Mouse (Mus musculus) yolk sac, embryonic 10.5 days (tissue): ENCODE data around the gene Dlgap5.
"Not testable (repeated sequence)": the region's sequence is repeated elsewhere in the genome, so short reads cannot be mapped to it uniquely, and the experiment has no call there.

Experiments
- DNase-seq: peaks from one replicate; pipeline ENCODE4 v3.0.0-alpha.2; 2017; ENCODE audit warnings: low spot score

Dlgap5 gene

DNA sequence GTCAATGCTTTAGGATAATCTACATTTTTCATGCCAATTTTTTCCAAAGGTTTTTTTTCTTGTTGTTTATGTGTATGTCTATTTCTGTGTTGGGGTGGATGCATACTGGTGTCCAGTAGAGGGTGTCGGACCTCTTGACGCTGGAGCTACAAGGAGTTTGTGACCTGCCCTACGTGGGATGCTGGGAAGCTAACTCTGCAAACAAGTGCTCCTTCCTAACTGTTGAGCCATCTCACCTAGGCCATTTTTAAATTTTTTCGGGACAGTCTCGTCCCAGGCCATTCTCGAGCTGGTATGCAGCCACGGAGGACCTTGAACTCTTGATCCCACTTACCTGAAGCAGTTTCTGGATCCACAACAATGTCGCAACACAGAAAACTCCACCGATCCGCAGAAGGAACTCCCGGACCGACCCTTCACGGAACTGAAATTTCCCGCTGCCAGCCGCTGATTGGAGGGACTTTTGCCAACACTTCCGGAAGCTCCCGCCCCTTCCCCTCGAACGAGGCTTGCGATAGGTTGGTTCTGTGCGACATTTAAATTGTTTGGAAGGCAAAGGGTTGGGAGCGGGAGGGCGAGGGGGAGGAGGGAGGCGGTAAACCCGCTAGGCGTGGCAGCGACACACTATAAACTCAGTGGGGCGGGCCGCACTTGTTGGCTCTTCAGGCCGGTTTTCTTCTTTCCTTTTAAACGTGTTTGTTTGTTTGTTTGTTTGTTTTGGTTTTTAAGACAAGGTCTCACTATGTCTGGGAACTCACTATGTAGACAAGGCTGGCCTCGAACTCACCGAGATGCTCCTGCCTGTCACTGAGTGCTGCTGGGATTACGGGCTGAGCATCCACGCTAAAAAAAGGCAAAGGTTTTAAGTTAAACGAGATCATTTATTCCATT lies at the start of gene Dlgap5:
Gene Dlgap5, minus strand, starts transcription at position 633 of the 891 bp plus-strand sequence.
- peak; percentile 97 for DNase-seq

DNA sequence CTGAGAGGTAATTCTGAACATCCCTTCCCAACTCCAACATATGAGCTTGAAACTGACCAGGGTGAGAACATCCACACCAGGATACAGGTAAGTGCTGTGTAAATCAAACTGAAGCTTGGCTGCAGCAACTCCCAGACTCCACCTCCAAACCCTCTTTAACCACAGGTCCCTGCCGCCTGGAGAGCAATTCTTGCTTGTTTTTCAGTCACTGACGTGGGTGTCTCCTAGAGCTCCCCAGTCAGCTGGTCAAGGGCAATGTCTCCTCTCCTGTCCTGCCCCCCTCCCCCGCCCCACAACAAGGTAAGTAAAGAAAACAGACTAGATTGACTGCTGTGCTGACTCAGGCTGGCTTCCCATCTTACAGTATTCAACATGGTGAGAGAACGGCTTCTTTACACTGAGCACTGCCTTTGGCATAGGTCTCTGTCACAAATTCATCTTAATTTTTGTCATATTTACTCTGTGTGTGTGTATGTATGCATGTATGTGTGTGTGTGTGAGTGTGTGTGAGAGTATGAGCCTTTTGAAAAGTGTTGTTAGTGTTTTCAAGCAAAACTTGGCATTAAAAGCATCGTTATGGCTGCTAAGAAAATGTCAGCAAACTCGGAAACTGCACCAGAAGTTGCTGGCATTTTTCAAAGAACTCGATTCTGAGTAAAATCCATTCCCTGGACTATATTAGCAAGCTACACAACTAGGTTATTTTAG lies 47.4 kb upstream of the Dlgap5 start:
- no peak for DNase-seq

DNA sequence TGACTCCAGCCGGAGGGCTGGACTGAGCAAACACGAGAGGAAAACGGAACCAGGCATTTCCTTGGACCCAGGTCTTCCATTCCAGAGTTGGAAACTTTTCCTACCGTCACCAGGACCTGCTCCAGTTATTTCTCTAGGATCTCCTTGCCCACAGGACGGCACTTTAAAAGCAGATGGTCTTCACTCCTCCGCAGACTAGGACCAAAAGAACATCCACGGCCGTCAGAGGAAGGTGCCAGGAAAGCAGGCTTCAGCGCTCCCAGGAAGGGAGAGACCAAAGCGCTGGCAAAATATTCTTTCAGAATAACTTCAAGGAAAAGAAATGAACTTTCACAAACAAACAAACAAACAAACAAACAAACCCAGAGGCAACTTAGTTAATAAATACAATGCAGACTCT lies 46.2 kb upstream of the Dlgap5 start:
- DNase-seq: no peak

DNA sequence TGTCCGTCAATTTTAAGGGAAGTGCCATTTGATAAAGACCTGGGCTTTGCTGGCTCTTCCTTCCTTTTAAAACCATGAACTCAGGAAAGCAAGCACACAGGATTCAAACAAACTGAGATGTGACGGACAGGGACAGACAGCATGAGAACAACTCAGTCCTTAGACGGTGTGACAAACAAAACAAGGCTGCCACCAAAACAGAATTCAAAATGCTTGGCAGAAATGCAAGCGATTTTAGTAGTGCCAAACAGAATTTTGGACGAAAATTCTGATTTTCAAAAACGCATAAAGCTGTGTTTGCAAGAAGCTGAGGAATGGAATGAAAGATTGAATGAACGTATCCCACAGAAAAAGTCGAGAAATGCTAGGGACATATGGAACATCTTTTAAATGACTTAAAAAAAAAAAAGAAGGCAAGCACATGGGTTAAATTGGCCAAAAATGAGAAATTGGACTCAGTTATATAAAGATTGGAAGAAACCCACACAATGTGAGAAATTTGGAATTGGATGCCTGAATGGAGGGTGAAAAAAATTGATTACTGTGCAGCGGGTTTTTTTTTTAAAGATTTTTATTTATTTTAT lies 44.8 kb upstream of the Dlgap5 start:
- no peak for DNase-seq

DNA sequence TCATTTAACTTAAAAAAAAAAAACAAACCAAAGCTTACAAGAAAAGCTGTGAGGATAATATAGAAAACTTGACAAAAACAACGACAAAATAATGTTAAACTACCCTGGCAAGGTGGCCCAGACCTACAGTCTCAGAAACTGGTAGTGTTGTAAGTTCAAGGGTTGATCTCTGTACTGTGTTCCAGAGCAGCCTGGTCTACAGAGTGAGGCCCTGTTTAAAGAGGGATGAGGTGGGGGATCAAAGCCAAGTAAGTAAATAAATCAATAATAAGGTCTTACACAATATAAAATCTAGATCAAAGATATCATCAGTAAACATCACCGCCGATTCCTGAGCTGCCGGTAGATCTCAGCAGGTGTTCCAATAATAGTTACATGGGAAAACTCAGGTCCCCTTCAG lies 44.2 kb upstream of the Dlgap5 start:
- no peak for DNase-seq

DNA sequence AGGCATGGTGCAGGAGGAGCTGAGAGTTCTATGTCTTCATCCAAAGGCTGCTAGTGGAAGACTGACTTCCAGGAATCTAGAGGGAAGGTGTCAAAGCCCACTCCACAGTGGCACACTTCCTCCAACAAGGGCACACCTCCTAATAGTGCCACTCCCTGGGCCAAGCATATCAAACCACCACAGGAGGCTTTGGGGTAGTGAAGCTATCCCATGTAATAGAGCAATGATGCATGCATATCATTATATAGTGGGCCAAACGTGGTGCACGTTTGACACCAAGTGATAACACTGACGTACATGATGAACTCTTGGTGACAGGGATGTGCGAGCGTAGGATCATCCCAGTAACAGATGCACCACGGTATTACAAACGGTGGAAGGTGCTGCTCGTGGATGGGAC lies 43.8 kb upstream of the Dlgap5 start:
- no peak for DNase-seq

DNA sequence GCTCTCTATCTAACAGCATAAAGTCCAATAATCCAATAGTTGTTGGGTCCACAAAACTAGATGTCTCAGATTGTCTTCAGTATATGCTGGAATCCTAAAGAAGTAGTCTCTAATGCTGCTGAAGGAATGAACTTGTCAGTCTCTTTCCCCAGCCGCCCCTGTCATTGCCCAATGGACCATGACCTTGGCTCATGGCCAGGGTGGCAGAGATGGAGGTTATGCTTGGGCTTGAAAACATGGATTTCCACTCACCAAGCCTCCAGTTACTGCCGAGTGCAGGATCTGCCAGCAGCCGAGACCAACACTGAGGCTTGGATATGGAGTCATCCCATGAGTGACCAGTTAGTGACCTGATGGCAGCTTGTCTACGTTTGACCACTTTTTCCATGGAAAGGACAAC lies 41.3 kb upstream of the Dlgap5 start:
- DNase-seq: no peak

DNA sequence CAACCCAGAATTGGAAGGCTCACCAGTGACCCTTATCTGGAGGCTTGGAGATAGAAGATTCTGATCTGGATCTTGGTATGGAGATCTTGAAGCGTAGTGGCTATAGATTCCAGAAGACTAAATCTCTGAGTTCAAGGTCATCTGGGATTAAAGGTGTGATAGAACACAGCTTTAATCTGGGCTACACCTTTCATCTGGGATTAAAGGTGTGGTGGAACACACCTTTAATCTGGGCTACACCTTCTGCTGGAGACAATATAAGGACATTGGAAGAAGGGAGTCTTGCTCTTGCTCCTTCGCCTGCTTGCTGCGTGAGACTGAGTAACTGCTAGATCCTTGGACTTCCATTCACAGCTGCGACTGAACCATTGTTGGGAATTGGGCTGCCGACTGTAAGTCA lies 31.9 kb upstream of the Dlgap5 start, which contains the start of gene Fbxo34:
Gene Fbxo34, plus strand, starts transcription at position 301 of the 400 bp plus-strand sequence.
- DNase-seq: not testable (repeated sequence)

DNA sequence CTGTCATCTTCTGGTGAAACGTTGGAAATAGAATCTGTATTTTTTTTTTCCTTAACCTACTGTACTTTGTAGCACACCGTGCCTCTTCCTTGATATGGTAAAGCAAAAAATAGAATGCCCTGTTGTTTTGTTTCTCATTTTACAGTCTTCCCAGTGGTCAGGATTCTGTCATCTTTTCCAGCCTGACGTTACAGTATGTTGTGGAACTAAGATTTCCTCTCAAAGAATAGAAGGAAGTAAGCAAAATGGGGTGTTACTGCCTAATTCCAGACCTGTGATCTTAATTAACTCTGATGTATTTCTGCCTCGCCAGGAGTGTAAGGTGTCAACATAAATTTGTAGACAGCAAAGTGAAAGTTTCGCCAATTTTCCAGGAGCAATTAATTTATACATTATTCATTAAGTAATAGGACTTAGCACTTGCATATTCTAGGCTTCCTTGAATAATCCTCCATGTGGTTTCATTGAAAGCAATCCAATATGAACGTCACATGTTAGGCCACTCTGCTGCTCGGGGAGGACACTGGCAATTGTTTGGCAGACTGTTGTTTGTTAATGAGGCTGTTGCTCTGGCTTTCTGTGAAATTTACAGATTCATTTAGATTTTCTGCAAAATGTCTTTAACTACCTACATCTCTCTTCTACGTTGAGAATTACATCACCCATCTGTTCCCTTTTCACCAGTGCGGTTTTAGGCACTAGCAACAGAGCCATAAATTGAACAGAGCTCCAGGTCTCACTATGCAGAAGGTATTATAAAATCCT lies 27.3 kb upstream of the Dlgap5 start:
- no peak for DNase-seq

DNA sequence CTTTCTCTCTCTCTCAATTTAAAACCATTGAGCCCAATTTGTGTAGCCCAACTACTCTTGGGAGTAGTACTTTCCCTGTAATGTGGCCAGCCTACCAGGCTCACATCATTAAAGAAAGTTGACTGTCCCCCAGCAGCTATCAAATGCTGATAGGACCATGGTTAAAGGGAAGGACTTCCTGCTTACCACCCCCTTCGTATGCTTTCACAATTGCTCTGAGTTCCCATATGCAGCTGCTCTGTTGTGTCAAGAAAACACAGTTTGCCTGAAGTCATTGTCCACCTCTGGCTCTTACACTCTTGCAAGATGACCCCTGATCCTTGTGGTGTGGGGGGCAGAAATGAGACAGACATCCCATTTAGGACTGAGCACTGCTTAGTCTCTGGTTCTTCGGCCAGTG lies 26.7 kb upstream of the Dlgap5 start:
- no peak for DNase-seq

DNA sequence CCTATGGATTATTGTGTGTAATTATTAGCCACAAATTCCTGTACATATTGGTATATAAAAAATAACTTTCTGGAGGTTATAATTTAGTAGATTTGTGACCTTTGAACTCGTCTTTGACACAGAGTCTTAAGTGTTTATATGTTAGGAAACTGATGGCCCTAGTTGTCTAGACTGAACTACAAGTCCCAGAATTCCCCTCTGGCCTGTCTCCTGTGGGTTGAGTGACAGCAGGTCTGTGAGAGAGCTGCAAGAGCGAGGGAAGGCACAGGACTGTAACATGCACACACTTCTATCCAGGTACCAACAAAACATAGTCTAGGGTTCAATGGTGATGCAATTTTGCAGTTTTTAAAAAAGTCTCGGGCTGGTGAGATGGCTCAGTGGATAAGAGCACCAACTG lies 20.7 kb upstream of the Dlgap5 start:
- DNase-seq: no peak

DNA sequence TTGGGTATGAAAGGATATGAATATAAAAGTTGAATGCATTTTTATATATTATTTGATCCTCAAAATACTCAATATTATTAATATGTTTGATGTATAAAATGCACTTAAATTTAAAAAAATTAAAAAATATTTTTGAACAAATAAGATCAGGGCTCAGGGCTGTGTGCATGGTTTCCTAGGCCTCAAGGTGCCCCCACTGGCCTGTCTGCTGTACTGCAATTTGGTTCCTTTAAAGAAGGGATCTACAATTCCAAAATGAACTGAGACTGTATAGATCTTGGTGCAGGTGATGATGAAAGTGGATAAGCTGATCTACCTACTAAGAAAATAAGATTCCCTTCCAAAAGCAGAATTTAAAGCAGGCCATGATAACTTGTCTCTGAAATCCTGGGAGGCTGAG lies 14.8 kb upstream of the Dlgap5 start:
- DNase-seq: no peak

DNA sequence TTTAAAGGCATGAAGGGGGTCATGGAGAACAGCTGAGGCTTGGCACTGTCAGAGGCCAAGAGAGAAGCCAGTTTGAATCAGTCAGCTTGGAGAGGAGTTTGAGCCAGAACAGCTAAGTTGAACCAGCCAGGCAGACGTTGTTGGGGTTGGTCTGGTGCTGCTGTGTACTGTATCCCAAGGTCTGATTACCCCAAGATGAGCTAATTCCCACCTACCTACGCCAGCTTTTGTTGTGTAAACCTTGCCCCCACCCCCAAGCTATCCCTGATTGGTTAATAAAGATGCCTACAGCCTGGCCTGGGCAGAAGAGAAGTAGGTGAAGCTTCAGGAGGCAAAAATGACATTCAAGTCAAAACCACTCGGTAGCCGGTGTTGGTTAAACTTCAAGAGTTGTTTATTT lies 4.3 kb upstream of the Dlgap5 start:
- no peak for DNase-seq

DNA sequence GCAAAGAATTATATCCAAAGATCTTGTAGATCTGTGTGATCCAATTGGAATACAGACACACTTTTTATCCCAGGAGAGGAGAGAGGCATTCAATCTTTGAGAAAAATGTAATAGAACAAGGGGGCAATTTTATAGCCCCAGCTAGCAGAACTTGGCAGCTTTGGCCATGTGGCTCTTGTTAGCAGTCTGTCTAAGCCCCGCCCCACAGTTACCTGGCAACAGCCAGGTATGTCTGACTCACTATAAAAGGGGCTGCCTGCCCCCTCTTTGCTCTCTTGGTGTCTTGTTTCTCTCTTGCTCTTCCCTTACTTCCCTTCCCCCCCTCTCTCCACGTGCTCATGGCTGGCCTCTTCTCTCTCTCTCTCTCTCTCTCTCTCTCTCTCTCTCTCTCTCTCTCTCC lies 3.4 kb upstream of the Dlgap5 start:
- no peak for DNase-seq

DNA sequence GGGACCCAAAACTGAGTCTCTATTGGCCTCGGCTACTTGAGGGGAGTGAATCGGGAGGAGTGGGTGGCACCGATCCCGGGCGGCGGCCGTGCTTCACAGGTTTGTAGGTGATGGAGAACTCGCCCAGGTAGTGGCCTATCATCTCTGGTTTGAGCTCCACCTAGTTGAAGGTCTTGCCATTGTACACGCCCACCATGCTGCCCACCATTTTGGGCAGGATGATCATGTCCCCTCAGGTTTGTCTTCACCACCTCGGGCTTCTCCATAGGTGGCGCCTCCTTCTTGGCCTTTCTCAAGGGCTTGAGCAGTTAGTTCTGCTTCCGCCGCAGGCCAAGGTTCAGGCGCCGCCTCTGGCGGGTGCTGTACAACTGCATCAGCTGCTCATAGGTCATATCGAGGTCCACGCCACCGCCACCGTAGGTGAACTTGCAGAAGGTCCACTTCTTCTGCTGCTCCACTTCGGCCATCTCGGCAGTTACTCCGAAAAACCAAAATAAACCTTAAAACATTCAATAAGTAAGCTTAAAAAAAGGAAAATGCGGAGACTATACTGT lies 1.6 kb upstream of the Dlgap5 start:
- peak; percentile 43 for DNase-seq

DNA sequence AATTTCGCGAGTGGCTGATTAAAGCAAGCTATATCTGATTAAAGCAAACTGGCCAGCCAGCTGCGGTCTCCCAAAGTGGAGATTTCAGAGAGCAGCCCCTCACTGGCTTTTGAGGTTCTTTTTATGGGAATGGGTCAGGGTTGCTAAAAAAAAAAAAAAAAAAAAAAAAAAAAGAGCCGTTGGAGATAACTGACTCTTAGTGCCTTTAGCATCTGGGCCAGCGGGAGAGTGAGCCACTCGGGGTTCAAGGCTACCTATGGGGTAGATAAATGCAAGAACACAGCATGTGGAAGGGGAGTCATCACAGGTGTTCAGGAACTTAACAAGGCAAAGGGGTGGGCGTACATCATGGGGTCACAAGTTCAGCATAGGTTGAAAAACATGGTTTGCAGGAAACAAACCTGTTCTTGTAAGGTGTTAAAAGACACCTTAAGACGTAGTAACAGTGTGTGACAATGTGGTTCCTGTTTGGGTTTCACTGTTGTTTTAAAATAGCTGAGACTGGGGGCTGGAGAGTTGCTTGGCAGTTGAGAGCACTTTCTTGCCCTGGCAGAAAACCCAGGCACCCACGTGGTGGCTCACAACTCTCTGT lies 923 bp upstream of the Dlgap5 start:
- no peak for DNase-seq

DNA sequence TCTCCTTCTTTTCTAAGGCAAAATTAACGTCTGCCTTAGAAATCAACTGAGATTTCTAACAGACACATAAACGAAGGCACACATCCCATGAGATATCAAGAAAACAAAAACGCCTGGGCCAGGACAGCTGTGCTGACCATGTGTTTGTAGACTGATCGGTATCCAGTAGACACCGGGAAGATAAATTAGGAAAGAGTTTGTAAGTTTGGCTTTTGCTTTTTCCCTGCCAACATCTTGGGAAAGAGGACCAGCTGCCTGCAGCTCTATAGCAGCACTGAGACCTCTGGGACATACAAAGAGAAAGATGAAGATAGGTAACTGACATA lies 422 bp upstream of the Dlgap5 start:
- no peak for DNase-seq

DNA sequence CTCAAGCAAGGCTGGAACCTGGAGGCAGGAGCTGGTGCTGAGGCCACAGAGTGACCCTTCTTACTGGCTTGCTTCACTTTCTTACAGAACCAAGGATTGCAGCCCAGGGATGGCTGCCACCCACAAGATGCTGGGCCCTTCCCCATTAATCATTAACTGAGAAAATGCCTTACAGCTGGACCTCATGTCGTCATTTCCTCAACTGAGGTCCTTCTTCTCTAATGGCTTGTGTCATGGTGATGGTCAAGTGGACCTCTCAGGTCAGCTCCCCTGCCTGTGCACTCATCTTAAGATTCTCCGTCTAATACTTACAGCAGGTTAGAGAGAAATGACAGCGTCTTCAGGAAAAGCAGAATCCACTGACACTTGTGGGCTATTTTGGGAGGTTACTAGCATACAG lies 861 bp downstream of the Dlgap5 start:
- DNase-seq: peak; percentile 56

DNA sequence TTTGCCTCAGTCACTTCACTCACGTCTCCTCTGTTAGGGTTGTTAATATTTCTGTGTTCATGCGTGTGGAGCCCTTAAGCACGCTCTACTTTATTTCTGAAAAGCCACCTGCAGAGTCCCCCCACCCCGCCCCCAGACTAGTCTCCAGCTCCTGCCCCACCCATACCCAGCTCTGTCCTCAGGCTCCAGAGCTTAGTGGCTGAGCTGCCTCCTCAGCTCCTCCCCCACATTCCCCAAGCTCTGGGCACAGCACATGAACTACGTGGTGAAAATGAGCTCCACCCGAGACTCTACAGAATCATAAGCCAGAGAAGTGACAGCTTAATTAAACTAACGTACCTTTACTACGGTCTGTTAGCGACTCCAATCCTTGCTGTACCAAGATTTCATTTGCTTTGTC lies 12.2 kb downstream of the Dlgap5 start:
- no peak for DNase-seq

DNA sequence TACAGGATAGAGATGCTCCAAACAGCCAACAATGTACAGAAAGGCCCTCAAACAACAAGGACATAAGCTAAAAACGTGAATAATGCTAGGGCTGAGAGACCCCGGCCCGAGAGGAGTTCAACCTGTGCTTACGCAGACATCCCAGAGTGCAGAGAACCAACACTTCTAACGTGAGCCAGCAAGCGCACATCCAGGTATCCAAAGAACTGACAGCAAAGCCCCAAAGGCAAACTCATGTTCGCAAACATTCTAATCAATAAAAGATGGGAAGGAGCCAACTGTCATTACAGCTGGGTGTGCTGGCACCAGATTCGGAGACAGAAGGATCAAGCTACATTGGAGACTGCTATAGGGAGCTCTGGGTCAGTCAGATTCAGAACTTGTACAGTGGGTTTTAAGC lies 15.5 kb downstream of the Dlgap5 start:
- no peak for DNase-seq

DNA sequence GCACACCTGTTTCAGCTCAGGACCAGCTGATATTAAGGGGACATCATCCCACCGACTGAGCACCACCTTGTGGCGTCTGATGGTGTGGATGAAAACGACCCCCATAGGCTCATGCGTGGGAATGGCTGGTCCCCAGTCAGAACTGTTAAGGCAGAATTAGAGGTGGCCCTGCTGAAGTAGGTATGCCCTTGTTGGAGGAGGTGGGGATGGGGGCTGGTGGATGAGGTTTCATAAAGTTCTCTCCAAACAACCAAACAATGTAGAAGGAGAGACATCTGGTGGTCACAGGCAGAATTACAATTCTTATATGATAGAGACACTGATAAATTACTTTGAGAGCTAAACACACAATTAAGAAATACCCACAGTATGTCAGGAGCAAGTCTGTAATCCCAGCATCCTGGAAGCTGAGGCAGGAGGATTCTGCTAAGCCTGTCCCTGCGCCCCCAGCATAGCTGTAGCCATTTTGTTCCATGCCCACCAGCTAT lies 22.0 kb downstream of the Dlgap5 start:
- DNase-seq: no peak
